8 mouse cellular contexts compared by ENCODE assay signal in genomic region chr14:48121529-48122517, GRCm38 (mm10). TPM values are rescaled to one million over a fixed set of nuclear protein-coding genes. Genes with fewer than 3 reads are reported as not detected.
DNase-seq lines count a peak whose midpoint lies in the region; ATAC-seq lines count a peak whose summit lies in the region.

No protein-coding gene starts in this region.

- peak overlapping the region; percentile 81 for H3K9ac ChIP-seq in heart, embryonic 15.5 days
- peak overlapping the region; percentile 89 for H3K9ac ChIP-seq in limb, embryonic 12.5 days (replicated peaks)
- H3K9ac ChIP-seq in neural tube, embryonic 12.5 days: peak overlapping the region; percentile 89

- no peak; the same call in 1 of the 2 replicates for ATAC-seq in heart, embryonic 15.5 days (replicated peaks; ENCODE audit: insufficient number of reproducible peaks, insufficient read depth, low FRiP score, low read depth)
- ATAC-seq in limb, embryonic 12.5 days (ENCODE audit: insufficient number of reproducible peaks, insufficient read depth, low FRiP score, low TSS enrichment, low read depth): no peak
- peak; percentile 36 for ATAC-seq in neural tube, embryonic 12.5 days (ENCODE audit: low FRiP score, low read depth)

- WGBS in heart, embryonic 15.5 days: under 1% methylated on average over 32 of the region's 32 CpGs
- under 1% methylated on average over 32 of the region's 32 CpGs for WGBS in limb, embryonic 12.5 days
- WGBS in neural tube, embryonic 12.5 days: under 1% methylated on average over 32 of the region's 32 CpGs

- no peaks in the 10 kb centered on the region for H3K36me3 ChIP-seq in heart, embryonic 15.5 days
- H3K36me3 ChIP-seq in limb, embryonic 12.5 days: no peaks in the 10 kb centered on the region
- no peaks in the 10 kb centered on the region for H3K36me3 ChIP-seq in neural tube, embryonic 12.5 days

- DNase-seq in kidney, adult 18-20 months: peak; percentile 51
- DNase-seq in kidney, adult 11 months: no peak
- peak; percentile 41 for DNase-seq in cerebellum, adult 9-11 months
- no peak for DNase-seq in spleen, postnatal 36 days (ENCODE audit: low spot score in 2 of 2)
- DNase-seq in ovary, postnatal 36 days (ENCODE audit: low spot score): no peak

- H3K4me3 ChIP-seq in heart, embryonic 15.5 days: peak overlapping the region; percentile 89
- H3K4me3 ChIP-seq in limb, embryonic 12.5 days (replicated peaks): peak overlapping the region; percentile 84
- peak overlapping the region; percentile 84 for H3K4me3 ChIP-seq in neural tube, embryonic 12.5 days

- peaks cover 15% of the 10 kb centered on the region; the same call in 1 of the 2 replicates for H3K27me3 ChIP-seq in heart, embryonic 15.5 days
- peaks cover 6% of the 10 kb centered on the region; the same call in 1 of the 2 replicates for H3K27me3 ChIP-seq in limb, embryonic 12.5 days
- no peaks in the 10 kb centered on the region for H3K27me3 ChIP-seq in neural tube, embryonic 12.5 days (replicated peaks)

- peak overlapping the region; percentile 73 for H3K27ac ChIP-seq in heart, embryonic 15.5 days
- peak overlapping the region; percentile 90 for H3K27ac ChIP-seq in limb, embryonic 12.5 days
- H3K27ac ChIP-seq in neural tube, embryonic 12.5 days: peak overlapping the region; percentile 79; the same call in 1 of the 2 replicates

- peak overlapping the region; percentile 97 for H3K4me2 ChIP-seq in heart, embryonic 15.5 days
- H3K4me2 ChIP-seq in limb, embryonic 12.5 days: peak overlapping the region; percentile 81
- H3K4me2 ChIP-seq in neural tube, embryonic 12.5 days (replicated peaks): peak overlapping the region; percentile 85

- H3K9me3 ChIP-seq in heart, embryonic 15.5 days (replicated peaks): no peaks in the 10 kb centered on the region
- H3K9me3 ChIP-seq in limb, embryonic 12.5 days: no peaks in the 10 kb centered on the region
- H3K9me3 ChIP-seq in neural tube, embryonic 12.5 days: no peaks in the 10 kb centered on the region

- peaks cover 13% of the 10 kb centered on the region for H3K4me1 ChIP-seq in heart, embryonic 15.5 days (replicated peaks)
- H3K4me1 ChIP-seq in limb, embryonic 12.5 days (replicated peaks): peaks cover 49% of the 10 kb centered on the region
- H3K4me1 ChIP-seq in neural tube, embryonic 12.5 days: peaks cover 48% of the 10 kb centered on the region

RNA-seq across cellular contexts. Expression of gene Peli2, which starts 1.2 kb away (rescaled TPM):
- 2.3 and 5.1 TPM in 2 replicates for polyA plus RNA-seq in heart, embryonic 15.5 days (2015; fragmentation: Nextera tagmentation; extraction: Ambion mirVana)
- 12.3 and 12.6 TPM in 2 replicates for polyA plus RNA-seq in limb, embryonic 12.5 days (2016; fragmentation: Nextera tagmentation; extraction: Ambion mirVana)
- polyA plus RNA-seq in neural tube, embryonic 12.5 days (2016; fragmentation: Nextera tagmentation; extraction: Ambion mirVana): 17.1 and 17.4 TPM in 2 replicates

Comparison
In these comparisons a context has a peak if more than half of its experiments do, and no peak if none do; other contexts are left out.
1. DNase-seq: peak in kidney, adult 18-20 months (single experiment) and cerebellum, adult 9-11 months (single experiment); none in kidney, adult 11 months (single experiment), spleen, postnatal 36 days (0 of 2) and ovary, postnatal 36 days (single experiment).
2. Peak in every context shown above with its lines, with median percentiles within 50 percentile points of each other: H3K27ac ChIP-seq, H3K4me2 ChIP-seq, H3K4me3 ChIP-seq and H3K9ac ChIP-seq.